Mouse (Mus musculus) cerebellum, postnatal 10 days (tissue): ENCODE measurements around the gene Wnt2.

ENCODE experiments used
- DNase-seq, 2 experiments: peaks; one replicate each; pipeline ENCODE4 v3.0.0; 2021; ENCODE audit warnings: mixed read lengths in 2 of 2

Gene Wnt2

DNA sequence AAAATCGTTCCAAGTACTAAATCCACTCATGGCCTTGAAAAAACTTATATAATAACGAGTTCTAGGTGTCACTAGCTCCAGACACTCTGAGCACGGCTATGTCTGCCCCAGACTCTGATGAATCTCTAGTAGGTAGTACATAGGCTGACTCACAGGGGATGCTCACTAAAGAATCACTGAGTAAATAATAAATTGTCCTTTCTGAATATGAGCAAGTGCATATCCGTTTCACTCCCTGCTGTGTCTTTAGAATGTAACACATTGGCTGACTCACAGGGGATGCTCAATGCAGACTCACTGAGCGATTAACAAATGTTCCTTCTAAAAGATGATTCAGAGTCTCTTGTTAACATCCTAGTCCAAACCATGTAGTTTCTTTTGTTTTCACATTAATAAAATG lies 52.1 kb downstream of the Wnt2 start:
- no peak for DNase-seq

DNA sequence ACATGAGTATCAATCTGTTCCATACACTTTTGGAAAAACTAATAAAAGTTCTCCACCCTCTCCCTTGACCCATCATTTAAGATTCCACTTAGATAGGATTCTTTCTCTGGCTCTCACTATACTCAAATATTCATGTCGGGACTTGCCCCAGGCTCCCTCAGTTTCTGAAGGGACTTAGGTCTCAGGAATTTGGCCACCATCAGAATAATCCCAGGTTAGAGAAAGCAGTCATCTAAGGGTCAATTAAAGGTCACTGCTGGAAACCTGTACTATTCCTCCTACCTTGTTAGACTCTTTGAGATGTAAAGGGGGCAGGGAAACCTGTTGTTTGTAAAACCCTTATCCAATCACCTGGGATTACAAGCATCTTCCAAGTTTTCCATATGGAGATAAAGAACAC lies 53.2 kb downstream of the Wnt2 start:
- DNase-seq = no peak

DNA sequence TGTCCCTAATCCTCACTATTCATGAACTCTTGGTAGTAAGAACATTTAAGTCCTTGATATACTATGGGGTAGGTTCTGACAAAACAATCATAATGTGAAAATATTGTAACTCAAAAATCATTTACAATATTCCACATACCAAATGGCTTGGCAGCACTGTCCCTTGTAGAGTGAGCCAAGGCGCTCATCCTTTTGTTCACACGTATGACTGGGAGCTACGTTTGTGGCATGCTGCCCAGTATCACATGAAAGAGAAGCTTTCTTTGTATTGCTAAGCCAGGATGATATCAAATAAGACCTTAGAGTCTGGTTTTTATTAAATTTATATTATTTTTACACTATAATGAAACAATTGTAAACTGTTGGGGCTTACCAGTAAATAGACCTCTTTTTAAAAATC lies 56.0 kb downstream of the Wnt2 start:
- peak; percentile 71 to 76 for DNase-seq

DNA sequence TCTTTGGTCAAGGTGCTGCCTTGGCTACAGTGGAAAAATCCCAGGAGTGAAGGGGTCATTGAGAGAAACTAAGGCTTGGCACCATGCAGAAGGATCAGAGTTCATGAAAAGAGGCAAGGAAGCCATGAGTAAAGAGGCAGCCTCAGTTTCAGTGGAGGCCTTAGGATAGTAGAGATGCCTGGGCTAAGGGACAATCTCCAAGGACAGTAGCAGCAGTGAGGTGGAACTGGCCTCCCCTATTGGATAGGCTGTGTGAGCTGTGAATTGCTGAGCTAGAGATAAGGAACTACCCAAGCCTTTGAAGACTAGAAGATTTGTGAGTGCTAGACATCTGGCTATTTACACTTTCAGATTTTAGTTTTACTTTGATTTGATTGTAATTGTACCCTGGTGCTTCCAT lies 59.0 kb downstream of the Wnt2 start:
- DNase-seq = no peak

DNA sequence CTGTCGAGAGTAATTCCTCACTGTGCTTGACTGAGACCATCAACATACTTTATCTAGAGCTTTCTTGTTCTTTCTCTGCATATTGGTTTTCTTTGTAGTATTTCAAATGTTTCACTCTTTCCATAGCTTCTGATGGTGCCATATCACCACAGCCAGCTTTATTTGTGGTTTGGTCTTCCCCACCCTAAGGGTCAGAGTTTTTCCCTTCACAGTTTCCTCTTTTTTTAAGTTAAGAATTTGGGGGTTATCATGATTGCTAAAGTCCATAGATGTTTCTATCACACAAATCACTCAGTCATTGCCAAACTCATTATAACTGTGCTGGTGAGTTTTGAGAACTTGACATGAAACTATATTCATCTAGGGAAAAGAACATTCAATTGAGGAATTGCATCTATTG lies 60.6 kb downstream of the Wnt2 start:
- no peak for DNase-seq

DNA sequence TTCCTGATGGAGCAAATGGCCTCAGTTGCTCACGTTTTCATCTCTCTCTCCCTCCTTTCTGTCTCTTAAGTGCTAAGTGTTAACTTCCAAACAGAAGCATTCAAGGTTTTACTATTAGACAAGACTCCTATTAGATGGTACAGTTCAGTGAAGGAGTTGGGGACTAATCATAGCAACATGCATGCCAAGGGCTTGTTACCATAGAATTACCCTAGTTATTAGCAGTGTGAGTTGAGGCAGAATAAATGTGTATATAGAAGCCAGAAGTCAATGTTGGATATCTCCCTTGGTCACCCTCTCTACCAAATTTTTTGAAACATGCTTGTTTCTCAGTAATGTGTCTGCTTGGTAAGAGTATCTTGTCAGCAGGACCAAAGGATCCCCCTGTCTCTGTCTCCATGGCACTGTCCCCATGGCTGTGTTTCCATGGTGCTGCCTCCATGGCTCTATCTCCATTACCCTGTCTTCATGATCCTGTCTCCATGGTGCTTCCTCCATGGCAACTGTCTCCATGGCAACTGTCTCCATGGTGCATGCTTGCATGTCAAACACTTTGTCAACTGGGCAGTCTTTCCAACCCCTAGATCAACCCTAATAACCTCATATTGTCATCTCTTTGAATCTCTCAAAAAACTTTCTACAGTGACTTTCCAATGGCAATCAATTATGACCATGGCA lies 61.8 kb downstream of the Wnt2 start:
- DNase-seq = peak; percentile 69 to 72

DNA sequence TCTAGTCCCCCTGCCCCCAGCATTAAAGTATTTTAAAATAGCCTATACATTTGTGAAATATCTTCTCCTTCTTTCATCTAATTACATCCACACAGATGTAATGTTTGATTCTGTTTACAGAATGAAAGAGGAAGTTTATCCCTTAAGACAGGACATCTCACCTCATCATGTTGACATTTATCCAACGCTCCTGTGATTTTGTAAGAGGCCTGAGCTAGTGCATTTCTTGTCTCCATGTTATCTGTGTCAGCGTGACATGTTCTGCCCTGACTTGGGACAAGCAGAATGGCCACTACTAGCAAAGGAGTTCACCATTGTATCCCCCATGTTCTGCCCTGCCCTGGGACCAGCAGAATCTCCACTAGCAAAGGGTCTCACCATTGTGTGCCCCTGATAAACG lies 66.9 kb downstream of the Wnt2 start:
- DNase-seq = no peak

DNA sequence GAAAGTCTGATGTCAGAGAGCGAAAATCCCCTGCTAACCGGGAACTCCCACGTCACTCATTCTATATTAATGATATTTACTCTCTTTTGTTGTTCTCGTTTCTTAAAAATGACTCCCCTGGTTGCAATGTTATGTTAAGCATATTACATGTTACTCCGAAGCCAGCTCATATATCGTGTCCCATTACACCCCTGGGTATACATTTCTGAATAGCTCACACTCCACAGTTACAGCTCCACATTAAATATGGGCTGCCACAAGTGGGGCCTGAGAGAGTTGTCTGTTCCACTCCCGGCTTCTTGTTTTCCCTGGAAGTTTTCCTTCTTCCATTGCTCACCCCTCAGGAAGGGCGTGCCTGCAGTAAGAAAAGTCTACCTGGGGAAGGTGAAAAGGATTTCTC lies 78.6 kb downstream of the Wnt2 start:
- no peak for DNase-seq

DNA sequence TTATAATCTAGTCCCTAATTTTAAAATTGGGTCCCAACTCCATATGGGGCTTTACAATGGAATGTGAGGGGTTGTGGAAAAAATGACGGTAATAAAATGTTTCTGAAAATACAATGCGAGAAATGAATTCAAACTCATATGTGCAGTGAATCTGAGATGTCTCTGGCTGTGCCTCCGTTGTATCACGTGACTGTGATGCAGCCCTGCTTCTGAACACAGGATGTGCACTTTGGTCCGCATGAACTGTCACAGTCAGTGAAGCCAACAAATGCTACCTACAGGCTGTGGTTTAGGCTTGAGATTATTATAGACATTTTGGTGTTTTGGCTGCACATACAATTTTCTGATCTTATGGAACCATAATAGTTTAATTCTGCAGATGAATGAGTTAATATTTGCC lies 81.3 kb downstream of the Wnt2 start:
- DNase-seq = no peak

DNA sequence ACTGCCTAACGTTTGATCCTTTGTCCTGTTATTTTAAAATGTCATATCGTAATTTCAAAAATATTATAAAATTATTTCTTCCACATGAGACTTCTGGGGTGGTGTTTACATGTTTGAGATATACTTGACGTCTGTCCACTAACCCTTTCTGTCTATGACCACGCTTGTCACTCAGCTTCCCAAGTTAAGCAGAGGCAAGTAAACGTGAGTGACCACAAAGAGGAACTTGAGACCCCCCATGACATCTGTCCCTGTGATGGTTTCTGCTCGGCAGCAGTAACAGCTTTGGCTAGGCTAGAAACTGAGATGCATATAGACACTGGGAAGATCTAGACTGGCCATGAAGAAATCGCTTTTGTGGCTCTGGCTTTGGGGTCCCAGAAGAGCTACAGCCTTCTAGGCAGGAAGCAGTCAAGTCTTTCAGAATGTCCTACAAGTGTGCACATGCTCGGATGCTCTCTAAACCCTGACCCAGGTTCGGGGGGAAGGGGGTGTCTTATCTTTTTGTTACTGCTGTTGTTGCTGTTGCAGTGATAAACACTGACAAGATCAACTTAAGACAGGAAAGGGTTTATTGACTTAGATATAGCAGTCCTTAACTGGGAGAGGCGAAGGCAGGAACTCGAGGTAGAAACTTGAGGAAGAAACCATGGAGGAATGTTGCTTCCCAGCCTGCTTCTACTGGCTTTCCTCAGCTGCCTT lies 83.1 kb downstream of the Wnt2 start:
- no peak for DNase-seq

DNA sequence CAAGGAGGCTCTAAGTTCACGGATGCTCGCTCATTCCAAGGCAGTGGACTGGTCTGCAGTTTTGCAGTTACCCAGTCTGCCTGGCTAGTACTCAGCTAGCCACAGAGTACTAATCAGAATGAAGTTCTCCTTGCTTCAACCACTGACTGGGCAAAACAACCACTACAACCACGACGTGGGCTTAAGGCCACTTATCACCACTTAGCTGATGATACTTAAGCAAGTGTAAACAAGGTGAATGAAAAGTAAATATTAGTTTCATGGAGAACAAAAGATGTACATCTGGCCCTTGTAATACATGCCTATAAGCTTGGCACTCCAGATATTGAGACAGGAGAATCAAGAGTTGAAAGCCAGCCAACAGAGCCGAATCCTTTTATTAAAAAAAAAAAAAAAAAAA lies 83.9 kb downstream of the Wnt2 start:
- no peak for DNase-seq

DNA sequence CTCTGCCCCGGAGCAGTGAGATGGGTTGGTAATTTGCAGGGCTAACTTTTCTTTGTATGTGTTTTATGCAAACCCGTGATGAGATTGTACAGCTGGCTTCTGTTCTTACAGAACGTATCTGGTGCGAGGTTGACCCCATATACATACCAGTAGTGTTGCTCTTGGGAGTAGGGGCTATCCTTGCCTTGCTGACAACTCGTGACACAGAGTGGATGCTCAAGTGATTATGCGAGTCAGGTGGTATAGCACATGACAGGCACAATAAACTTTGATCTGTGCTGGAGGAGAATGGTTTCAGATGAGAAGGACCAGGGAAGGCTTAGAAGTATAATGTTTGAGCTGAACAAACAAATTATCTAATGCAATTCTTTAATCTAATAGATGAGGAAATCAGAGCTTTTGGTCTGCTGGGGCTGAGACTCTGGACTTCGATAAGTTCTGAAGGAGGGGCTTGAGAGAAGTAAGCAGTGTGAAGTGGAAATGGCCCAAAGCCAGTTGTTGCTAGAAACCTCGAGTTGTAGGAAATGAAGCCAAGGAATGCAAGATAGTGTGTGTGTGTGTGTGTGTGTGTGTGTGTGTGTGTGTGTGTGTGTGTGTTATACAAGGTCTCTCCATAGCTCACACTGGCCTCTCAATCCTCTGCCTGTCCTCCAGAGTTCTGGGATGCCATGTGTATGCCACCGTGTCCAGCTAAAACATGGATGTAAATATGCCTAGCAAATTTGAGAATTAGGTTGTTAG lies 86.3 kb downstream of the Wnt2 start:
- no peak for DNase-seq

DNA sequence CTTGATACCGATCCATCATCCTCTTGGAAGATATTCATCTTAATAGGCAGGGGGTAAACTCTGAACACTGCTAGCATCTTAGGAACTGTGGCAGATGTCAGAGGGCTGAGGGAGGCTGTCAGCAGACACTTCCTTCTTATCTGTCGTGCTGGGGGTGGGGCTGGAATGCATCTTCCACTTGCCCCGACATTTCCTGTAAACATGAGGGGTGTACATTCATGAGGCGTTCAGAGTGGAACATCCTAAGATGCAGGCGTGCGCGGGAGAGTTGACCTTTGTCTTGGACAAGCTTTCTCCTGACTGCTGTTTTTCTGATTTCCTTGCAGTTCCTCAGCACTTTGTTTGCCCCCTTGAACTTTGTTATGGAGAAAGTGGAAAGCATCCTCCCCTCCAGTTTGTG lies 88.0 kb downstream of the Wnt2 start:
- no peak for DNase-seq

DNA sequence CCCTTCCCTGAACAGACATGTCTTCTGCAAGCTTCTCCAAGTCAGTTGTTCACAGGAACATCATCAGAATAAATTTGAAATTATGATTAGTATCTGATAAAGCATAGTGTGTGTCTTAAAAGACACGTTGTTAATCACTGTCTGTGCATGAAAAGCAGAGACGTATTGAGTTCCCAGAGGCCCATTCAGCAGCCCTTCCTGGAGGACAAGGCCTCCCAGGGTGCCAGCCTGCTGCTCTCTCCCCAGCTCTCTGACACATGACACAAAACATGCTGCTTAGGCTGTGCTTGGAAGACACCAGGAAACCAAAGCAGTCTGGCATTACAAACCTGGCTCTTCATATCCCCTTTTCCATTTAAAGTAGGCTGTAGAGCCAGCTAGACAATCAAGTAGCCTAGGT lies 88.5 kb downstream of the Wnt2 start:
- DNase-seq = no peak
